Mouse (Mus musculus) heart, postnatal 0 days (tissue): ENCODE measurements around the gene Polr3h. TPM values are rescaled to one million over a fixed set of nuclear protein-coding genes. Genes with fewer than 3 reads are reported as not detected.

Experiments
- ATAC-seq: fragments of 200-750 bp; cut with Nextera tagmentation; 2 replicates; pipeline ENCODE4 v1.8.0; 2017; ENCODE audit warnings: low read depth, moderate number of reproducible peaks, moderate library complexity; ENCODE audit not compliant: insufficient read depth
- DNase-seq: peaks from one replicate; pipeline ENCODE4 v3.0.0-alpha.2; 2016; ENCODE audit warnings: low spot score
- H3K27ac ChIP-seq: fragments of 300-500 bp; sonication (generic); 2 replicates; pipeline ENCODE4 v1.5.1; 2014; ENCODE audit warnings: low read depth, mild to moderate bottlenecking
- H3K27me3 ChIP-seq: fragments of 300-500 bp; sonication (generic); 2 replicates; pipeline ENCODE4 v1.6.1; 2014; ENCODE audit warnings: low read length, mixed read lengths; ENCODE audit not compliant: control insufficient read depth, insufficient read depth
- H3K36me3 ChIP-seq: fragments of 300-500 bp; sonication (generic); replicated peaks from 2 replicates; pipeline ENCODE4 v1.6.1; 2014; ENCODE audit warnings: low read length, mixed read lengths; ENCODE audit not compliant: control insufficient read depth, insufficient read depth
- H3K4me1 ChIP-seq: fragments of 300-500 bp; sonication (generic); 2 replicates; pipeline ENCODE4 v1.6.1; 2014; ENCODE audit warnings: antibody characterized with exemption; ENCODE audit not compliant: control insufficient read depth, insufficient read depth
- H3K4me2 ChIP-seq: fragments of 300-500 bp; sonication (generic); 2 replicates; pipeline ENCODE4 v1.6.1; 2014; ENCODE audit warnings: low read depth, mild to moderate bottlenecking, low read length, moderate library complexity
- H3K4me3 ChIP-seq: fragments of 300-500 bp; sonication (generic); 2 replicates; pipeline ENCODE4 v1.5.1; 2014; ENCODE audit warnings: low read depth, low read length
- H3K9ac ChIP-seq: fragments of 300-500 bp; sonication (generic); replicated peaks from 2 replicates; pipeline ENCODE4 v1.6.1; 2014; ENCODE audit warnings: low read depth, low read length, mixed read lengths
- H3K9me3 ChIP-seq: fragments of 300-500 bp; sonication (generic); replicated peaks from 2 replicates; pipeline ENCODE4 v1.6.1; 2016; ENCODE audit warnings: low read length; ENCODE audit not compliant: control insufficient read depth
- CTCF ChIP-seq: IDR thresholded peaks from 2 replicates; pipeline ENCODE4 v1.5.1; 2016; ENCODE audit warnings: antibody characterized with exemption, control low read depth, low read depth
- EP300 ChIP-seq: IDR thresholded peaks from 2 replicates; pipeline ENCODE4 v1.6.1; 2016; ENCODE audit warnings: antibody characterized with exemption, low read depth
- WGBS: fragments of 180-500 bp; shearing (Covaris S2); extraction: QIAGEN DNeasy Blood & Tissue Kit; methylation state at CpG from one replicate; pipeline ENCODE4 v1.1.7; 2014; 5-methylcytosine and 5-hydroxymethylcytosine counted together
- polyA plus RNA-seq: library from polyadenylated mRNA; unstranded; fragments of >200 nt; fragmentation: Nextera tagmentation; extraction: Ambion mirVana; gene quantifications from 2 replicates; pipeline ENCODE4 v1.2.1, GENCODE M21; 2015
- total RNA-seq: library from RNA; depleted of rRNA; stranded (reverse); fragments of >200 nt; gene quantifications from 2 replicates; pipeline ENCODE4 v1.2.3, GENCODE M21; 2014; ENCODE audit warnings: low replicate concordance

Gene Polr3h
- total and polyA plus RNA-seq, 2 experiments from 2014 or later = 14.8 to 321 TPM

GRCm38 (mm10) chr15:81872262-81873136 is 53.5 kb downstream of the Polr3h start, which contains the start of gene Aco2:
Gene Aco2 (plus strand): TSS chr15:81872309.
- peaks cover 15% of the 10 kb centered on the region for H3K4me1 ChIP-seq
- peak within 1 kb of the TSS; percentile 98 for H3K27ac ChIP-seq
- TF ChIP-seq EP300 = peak; percentile 12; the same call in 1 of the 2 replicates
- TF ChIP-seq CTCF = no peak
- under 1% methylated on average over 53 of the region's 53 CpGs for WGBS
- peaks cover 33% of the 10 kb centered on the region for H3K36me3 ChIP-seq
- no peaks in the 10 kb centered on the region for H3K9me3 ChIP-seq
- peak; percentile 100 for DNase-seq
- H3K4me3 ChIP-seq = peak within 1 kb of the TSS; percentile 98
- peak within 1 kb of the TSS; percentile 85 for H3K4me2 ChIP-seq
- peak within 1 kb of the TSS; percentile 95 for H3K9ac ChIP-seq
- H3K27me3 ChIP-seq = no peaks in the 10 kb centered on the region
- ATAC-seq = peak; percentile 92

GRCm38 (mm10) chr15:81871604-81872261 is 54.3 kb downstream of the Polr3h start, which contains the start of gene Phf5a:
Gene Phf5a (minus strand): TSS chr15:81871911.
- H3K27ac ChIP-seq = peak within 1 kb of the TSS; percentile 98
- WGBS = under 1% methylated on average over 30 of the region's 30 CpGs
- H3K27me3 ChIP-seq = no peaks in the 10 kb centered on the region
- peak within 1 kb of the TSS; percentile 95 for H3K9ac ChIP-seq
- H3K36me3 ChIP-seq = peaks cover 41% of the 10 kb centered on the region
- H3K4me1 ChIP-seq = peaks cover 15% of the 10 kb centered on the region
- H3K4me2 ChIP-seq = peak within 1 kb of the TSS; percentile 85
- TF ChIP-seq EP300 = peak; percentile 100
- TF ChIP-seq CTCF = no peak
- H3K9me3 ChIP-seq = no peaks in the 10 kb centered on the region
- peak; percentile 94 for DNase-seq
- ATAC-seq = peak; percentile 90
- peak within 1 kb of the TSS; percentile 98 for H3K4me3 ChIP-seq

GRCm38 (mm10) chr15:81869985-81870384 is 56.1 kb downstream of the Polr3h start:
- Histone ChIP-seq H3K27ac (no peak overlapping the region), H3K36me3 (peaks cover 57% of the 10 kb centered on the region)
- over 99% methylated on average over 5 of the region's 5 CpGs for WGBS

GRCm38 (mm10) chr15:81864238-81864637 is 61.8 kb downstream of the Polr3h start:
- TF ChIP-seq CTCF = no peak
- DNase-seq (no peak), ATAC-seq (no peak)
- no peak overlapping the region for H3K27ac ChIP-seq
- no peak overlapping the region for H3K4me2 ChIP-seq
- no peaks in the 10 kb centered on the region for H3K9me3 ChIP-seq
- H3K4me3 ChIP-seq = no peak overlapping the region
- no peaks in the 10 kb centered on the region for H3K27me3 ChIP-seq
- peaks cover 52% of the 10 kb centered on the region for H3K36me3 ChIP-seq
- 88% methylated on average over 7 of the region's 7 CpGs for WGBS
- no peak overlapping the region for H3K9ac ChIP-seq
- peaks cover 6% of the 10 kb centered on the region; the same call in 1 of the 2 replicates for H3K4me1 ChIP-seq

More at GRCm38 (mm10) chr15:81869985-81870384, 56.1 kb downstream of the Polr3h start:
- Histone ChIP-seq H3K9ac (no peak overlapping the region), H3K4me3 (no peak overlapping the region), H3K4me2 (no peak overlapping the region), H3K27me3 (no peaks in the 10 kb centered on the region), H3K9me3 (no peaks in the 10 kb centered on the region), H3K4me1 (peaks cover 11% of the 10 kb centered on the region)
- no peak for TF ChIP-seq CTCF
- no peak for TF ChIP-seq EP300
- no peak for DNase-seq
- ATAC-seq = no peak

- Histone ChIP-seq H3K36me3 (peaks cover 15% of the 10 kb centered on the region), H3K27ac (peak overlapping the region; percentile 69), H3K4me3 (peak overlapping the region; percentile 86), H3K27me3 (no peaks in the 10 kb centered on the region), H3K4me1 (peaks cover 6% of the 10 kb centered on the region; the same call in 1 of the 2 replicates), H3K9me3 (no peaks in the 10 kb centered on the region), H3K9ac (no peak overlapping the region), H3K4me2 (peak overlapping the region; percentile 85)
- peak; percentile 53 for DNase-seq
- ATAC-seq = no peak
- no peak for TF ChIP-seq CTCF
- TF ChIP-seq EP300 = no peak
- 31% methylated on average over 8 of the region's 8 CpGs for WGBS
These were observed 65.4 kb downstream of the Polr3h start for GRCm38 (mm10) chr15:81860471-81861135.
